Mouse (Mus musculus): Measurements from ENCODE around the gene Mtap.

GRCm38 (mm10) chr4:89128080-89128936 lies 8.6 kb upstream of the Mtap start:
- TF ChIP-seq USF1 (IDR thresholded peaks at IDR 0.05; ENCODE audit: low read depth), result no peak
- TF ChIP-seq CTCF (IDR thresholded peaks at IDR 0.05; ENCODE audit: control insufficient read depth, insufficient read depth, insufficient read length), result no peak
- no peak for TF ChIP-seq MAX (IDR thresholded peaks at IDR 0.05)
- no peak for TF ChIP-seq MYOG (IDR thresholded peaks at IDR 0.05; ENCODE audit: control insufficient read depth, extremely low read depth, insufficient read length)
- TF ChIP-seq FOSL1 (IDR thresholded peaks at IDR 0.05; ENCODE audit: insufficient read depth, low read length, poor library complexity, severe bottlenecking), result no peak
- TF ChIP-seq MYOD1 (IDR thresholded peaks at IDR 0.05; ENCODE audit: control insufficient read depth, insufficient read length, low read depth), result peak; percentile 20
- TF ChIP-seq CEBPB (IDR thresholded peaks at IDR 0.05; ENCODE audit: low read depth), result no peak

Measured in C2C12 (cell line).